Mouse (Mus musculus): ENCODE results near the gene Acbd3. TPM values are rescaled to one million over a fixed set of nuclear protein-coding genes. Genes with fewer than 3 reads are reported as not detected.

Gene Acbd3
- polyA plus RNA-seq, 1 experiment from 2014 or later = 29.2 TPM

- H3K27ac ChIP-seq (ENCODE audit: poor library complexity, severe bottlenecking) = no peak overlapping the region
- ATAC-seq (ENCODE audit: insufficient number of reproducible peaks, low FRiP score) = no peak
- H3K4me2 ChIP-seq = no peak overlapping the region
- 72% methylated on average over 11 of the region's 11 CpGs for WGBS
- no peak overlapping the region for H3K4me3 ChIP-seq
- H3K9ac ChIP-seq = no peak overlapping the region
- no peaks in the 10 kb centered on the region for H3K36me3 ChIP-seq
- H3K27me3 ChIP-seq (replicated peaks) = 0 out of 2 replicates have a peak, but pooled peaks cover 4% of the 10 kb centered on the region
- H3K4me1 ChIP-seq (replicated peaks) = 0 out of 2 replicates have a peak, but pooled peaks cover 8% of the 10 kb centered on the region
- H3K9me3 ChIP-seq (replicated peaks) = no peaks in the 10 kb centered on the region
Measured at GRCm38 (mm10) chr1:180762180-180762579, 36.3 kb downstream of the Acbd3 start.

- H3K27me3 ChIP-seq (replicated peaks) = 0 out of 2 replicates have a peak, but pooled peaks cover 4% of the 10 kb centered on the region
- no peaks in the 10 kb centered on the region for H3K36me3 ChIP-seq
- no peaks in the 10 kb centered on the region for H3K9me3 ChIP-seq (replicated peaks)
- H3K4me3 ChIP-seq = no peak overlapping the region
- H3K4me1 ChIP-seq (replicated peaks) = peaks cover 13% of the 10 kb centered on the region
- no peak overlapping the region for H3K9ac ChIP-seq
- peak overlapping the region; percentile 87; the same call in 1 of the 2 replicates for H3K4me2 ChIP-seq
- 75% methylated on average over 8 of the region's 8 CpGs for WGBS
- H3K27ac ChIP-seq (ENCODE audit: poor library complexity, severe bottlenecking) = no peak overlapping the region
- ATAC-seq (ENCODE audit: insufficient number of reproducible peaks, low FRiP score) = no peak
Measured at GRCm38 (mm10) chr1:180762679-180763078, 36.8 kb downstream of the Acbd3 start.

- ATAC-seq (ENCODE audit: insufficient number of reproducible peaks, low FRiP score) = peak; percentile 13; the same call in 1 of the 2 replicates
- no peaks in the 10 kb centered on the region for H3K9me3 ChIP-seq (replicated peaks)
- peak overlapping the region; percentile 47 for H3K4me3 ChIP-seq
- no peak overlapping the region for H3K27ac ChIP-seq (ENCODE audit: poor library complexity, severe bottlenecking)
- WGBS = 8% methylated on average over 14 of the region's 14 CpGs
- H3K27me3 ChIP-seq (replicated peaks) = 0 out of 2 replicates have a peak, but pooled peaks cover 4% of the 10 kb centered on the region
- no peaks in the 10 kb centered on the region for H3K36me3 ChIP-seq
- H3K4me1 ChIP-seq (replicated peaks) = peaks cover 17% of the 10 kb centered on the region
- peak overlapping the region; percentile 62 for H3K9ac ChIP-seq
- peak overlapping the region; percentile 87 for H3K4me2 ChIP-seq
Measured at GRCm38 (mm10) chr1:180763307-180763706, 37.5 kb downstream of the Acbd3 start.

GRCm38 (mm10) chr1:180763828-180764227 is 38.0 kb downstream of the Acbd3 start:
- Histone ChIP-seq H3K4me2 (peak overlapping the region; percentile 87), H3K36me3 (no peaks in the 10 kb centered on the region), H3K4me3 (peak overlapping the region; percentile 47), H3K9ac (peak overlapping the region; percentile 62), H3K4me1 (replicated peaks) (peaks cover 19% of the 10 kb centered on the region), H3K27ac (ENCODE audit: poor library complexity, severe bottlenecking) (no peak overlapping the region), H3K27me3 (replicated peaks) (0 out of 2 replicates have a peak, but pooled peaks cover 4% of the 10 kb centered on the region), H3K9me3 (replicated peaks) (no peaks in the 10 kb centered on the region)
- 2% methylated on average over 11 of the region's 11 CpGs for WGBS
- peak; percentile 57; the same call in 1 of the 2 replicates for ATAC-seq (ENCODE audit: insufficient number of reproducible peaks, low FRiP score)

GRCm38 (mm10) chr1:180765393-180765792 is 39.5 kb downstream of the Acbd3 start:
- no peaks in the 10 kb centered on the region for H3K36me3 ChIP-seq
- H3K4me3 ChIP-seq = no peak overlapping the region
- H3K27me3 ChIP-seq (replicated peaks) = 0 out of 2 replicates have a peak, but pooled peaks cover 4% of the 10 kb centered on the region
- H3K9me3 ChIP-seq (replicated peaks) = no peaks in the 10 kb centered on the region
- H3K4me1 ChIP-seq (replicated peaks) = peaks cover 21% of the 10 kb centered on the region
- no peak overlapping the region for H3K27ac ChIP-seq (ENCODE audit: poor library complexity, severe bottlenecking)
- no peak overlapping the region for H3K4me2 ChIP-seq
- ATAC-seq (ENCODE audit: insufficient number of reproducible peaks, low FRiP score) = no peak
- WGBS = 81% methylated on average over 5 of the region's 5 CpGs
- no peak overlapping the region for H3K9ac ChIP-seq

GRCm38 (mm10) chr1:180766557-180766956 is 40.7 kb downstream of the Acbd3 start:
- Histone ChIP-seq H3K27ac (ENCODE audit: poor library complexity, severe bottlenecking) (no peak overlapping the region), H3K9me3 (replicated peaks) (no peaks in the 10 kb centered on the region), H3K27me3 (replicated peaks) (peaks cover 4% of the 10 kb centered on the region; the same call in 1 of the 2 replicates), H3K4me3 (no peak overlapping the region), H3K9ac (no peak overlapping the region), H3K36me3 (no peaks in the 10 kb centered on the region), H3K4me1 (replicated peaks) (peaks cover 21% of the 10 kb centered on the region), H3K4me2 (no peak overlapping the region)
- ATAC-seq (ENCODE audit: insufficient number of reproducible peaks, low FRiP score) = no peak
- WGBS = 55% methylated on average over 5 of the region's 5 CpGs

GRCm38 (mm10) chr1:180767541-180768333 is 41.9 kb downstream of the Acbd3 start:
- 17% methylated on average over 10 of the region's 10 CpGs for WGBS
- peak; percentile 17; the same call in 1 of the 2 replicates for ATAC-seq (ENCODE audit: insufficient number of reproducible peaks, low FRiP score)
- peak overlapping the region; percentile 80 for H3K4me2 ChIP-seq
- no peaks in the 10 kb centered on the region for H3K9me3 ChIP-seq (replicated peaks)
- H3K4me3 ChIP-seq = peak overlapping the region; percentile 58
- H3K4me1 ChIP-seq (replicated peaks) = peaks cover 21% of the 10 kb centered on the region
- peaks cover 3% of the 10 kb centered on the region; the same call in 1 of the 2 replicates for H3K27me3 ChIP-seq (replicated peaks)
- peak overlapping the region; percentile 78 for H3K9ac ChIP-seq
- no peaks in the 10 kb centered on the region for H3K36me3 ChIP-seq
- no peak overlapping the region; the same call in 1 of the 2 replicates for H3K27ac ChIP-seq (ENCODE audit: poor library complexity, severe bottlenecking)

GRCm38 (mm10) chr1:180768334-180769168 is 42.7 kb downstream of the Acbd3 start:
- Histone ChIP-seq H3K9ac (peak overlapping the region; percentile 78), H3K4me3 (peak overlapping the region; percentile 58), H3K27me3 (replicated peaks) (no peaks in the 10 kb centered on the region; the same call in 1 of the 2 replicates), H3K27ac (ENCODE audit: poor library complexity, severe bottlenecking) (peak overlapping the region; percentile 17; the same call in 1 of the 2 replicates), H3K9me3 (replicated peaks) (no peaks in the 10 kb centered on the region), H3K4me2 (peak overlapping the region; percentile 80), H3K36me3 (no peaks in the 10 kb centered on the region), H3K4me1 (replicated peaks) (peaks cover 15% of the 10 kb centered on the region)
- peak; percentile 89 for ATAC-seq (ENCODE audit: insufficient number of reproducible peaks, low FRiP score)
- WGBS = 2% methylated on average over 37 of the region's 37 CpGs

GRCm38 (mm10) chr1:180771306-180771705 is 45.5 kb downstream of the Acbd3 start:
- peaks cover 6% of the 10 kb centered on the region; the same call in 1 of the 2 replicates for H3K9me3 ChIP-seq (replicated peaks)
- H3K4me3 ChIP-seq = no peak overlapping the region
- H3K27ac ChIP-seq (ENCODE audit: poor library complexity, severe bottlenecking) = no peak overlapping the region
- 68% methylated on average over 5 of the region's 5 CpGs for WGBS
- H3K4me1 ChIP-seq (replicated peaks) = peaks cover 27% of the 10 kb centered on the region
- ATAC-seq (ENCODE audit: insufficient number of reproducible peaks, low FRiP score) = no peak
- H3K36me3 ChIP-seq = no peaks in the 10 kb centered on the region
- no peaks in the 10 kb centered on the region; the same call in 1 of the 2 replicates for H3K27me3 ChIP-seq (replicated peaks)
- H3K4me2 ChIP-seq = no peak overlapping the region
- no peak overlapping the region for H3K9ac ChIP-seq

- no peak for ATAC-seq (ENCODE audit: insufficient number of reproducible peaks, low FRiP score)
- 40% methylated on average over 4 of the region's 4 CpGs for WGBS
- H3K27ac ChIP-seq (ENCODE audit: poor library complexity, severe bottlenecking) = no peak overlapping the region
- peaks cover 6% of the 10 kb centered on the region; the same call in 1 of the 2 replicates for H3K9me3 ChIP-seq (replicated peaks)
- no peaks in the 10 kb centered on the region; the same call in 1 of the 2 replicates for H3K27me3 ChIP-seq (replicated peaks)
- H3K4me3 ChIP-seq = no peak overlapping the region
- no peak overlapping the region for H3K4me2 ChIP-seq
- no peak overlapping the region for H3K9ac ChIP-seq
- H3K4me1 ChIP-seq (replicated peaks) = peaks cover 32% of the 10 kb centered on the region
- H3K36me3 ChIP-seq = no peaks in the 10 kb centered on the region
Measured at GRCm38 (mm10) chr1:180771722-180772121, 45.9 kb downstream of the Acbd3 start.
